Mouse (Mus musculus) B cell, adult 2 months (primary cell): ENCODE measurements around the gene Fam169a.
"Not testable (repeated sequence)": the region's sequence is repeated elsewhere in the genome, so short reads cannot be mapped to it uniquely, and the experiment has no call there.

ENCODE experiments used
- DNase-seq, 2 experiments: peaks; one replicate each; pipeline ENCODE4 v3.0.0; 2022

Gene Fam169a

GRCm38 (mm10) chr13:97080615-97081014, 13.5 kb downstream of the Fam169a start:
- DNase-seq = no peak

- no peak for DNase-seq
These were observed 15.3 kb downstream of the Fam169a start for GRCm38 (mm10) chr13:97082432-97082831.

GRCm38 (mm10) chr13:97086316-97086715, 19.2 kb downstream of the Fam169a start:
- DNase-seq = no peak

GRCm38 (mm10) chr13:97087421-97087820, 20.3 kb downstream of the Fam169a start:
- no peak for DNase-seq

GRCm38 (mm10) chr13:97088183-97088582, 21.1 kb downstream of the Fam169a start:
- no peak for DNase-seq

GRCm38 (mm10) chr13:97095726-97096125, 28.6 kb downstream of the Fam169a start:
- DNase-seq = no peak

GRCm38 (mm10) chr13:97099187-97099852, 32.2 kb downstream of the Fam169a start, which contains the start of gene Gm6169:
Gm6169 (minus strand) TSS chr13:97099237.
- peak; percentile 3 to 16 for DNase-seq

GRCm38 (mm10) chr13:97104996-97105395, 37.9 kb downstream of the Fam169a start:
- DNase-seq = no peak

- DNase-seq = not testable (repeated sequence)
These were observed 40.6 kb downstream of the Fam169a start for GRCm38 (mm10) chr13:97107721-97108120.

GRCm38 (mm10) chr13:97109046-97109445, 42.0 kb downstream of the Fam169a start:
- no peak for DNase-seq

GRCm38 (mm10) chr13:97121341-97121740, 54.3 kb downstream of the Fam169a start:
- no peak for DNase-seq

- not testable (repeated sequence) for DNase-seq
These were observed 62.6 kb downstream of the Fam169a start for GRCm38 (mm10) chr13:97129654-97130053.

GRCm38 (mm10) chr13:97130413-97130812, 63.3 kb downstream of the Fam169a start:
- not testable (repeated sequence) for DNase-seq

GRCm38 (mm10) chr13:97137466-97138400, 70.6 kb downstream of the Fam169a start, which contains the start of the genes Gfm2 and Nsa2:
Gfm2 (plus strand) TSS chr13:97137937.
Nsa2 (minus strand) TSS chr13:97137937.
- peak; percentile 90 for DNase-seq

GRCm38 (mm10) chr13:97138404-97138931, 71.4 kb downstream of the Fam169a start:
- DNase-seq = peak; percentile 6

- DNase-seq = no peak
These were observed 75.2 kb downstream of the Fam169a start for GRCm38 (mm10) chr13:97142321-97142720.

- DNase-seq = peak; percentile 76 to 79
These were observed 78.7 kb downstream of the Fam169a start for GRCm38 (mm10) chr13:97145834-97146233.

GRCm38 (mm10) chr13:97175520-97176264, 108.6 kb downstream of the Fam169a start:
- DNase-seq = no peak

GRCm38 (mm10) chr13:97176731-97177130, 109.6 kb downstream of the Fam169a start:
- no peak for DNase-seq

GRCm38 (mm10) chr13:97178943-97179342, 111.9 kb downstream of the Fam169a start:
- no peak for DNase-seq

- no peak for DNase-seq
These were observed 113.2 kb downstream of the Fam169a start for GRCm38 (mm10) chr13:97180113-97180828.
